Mouse (Mus musculus): ENCODE results near the gene Tiam1. TPM values are rescaled to one million over a fixed set of nuclear protein-coding genes. Genes with fewer than 3 reads are reported as not detected.

The Tiam1 gene
- total RNA-seq, 2 experiments from 2014 or later: 113 to 114 TPM

DNA sequence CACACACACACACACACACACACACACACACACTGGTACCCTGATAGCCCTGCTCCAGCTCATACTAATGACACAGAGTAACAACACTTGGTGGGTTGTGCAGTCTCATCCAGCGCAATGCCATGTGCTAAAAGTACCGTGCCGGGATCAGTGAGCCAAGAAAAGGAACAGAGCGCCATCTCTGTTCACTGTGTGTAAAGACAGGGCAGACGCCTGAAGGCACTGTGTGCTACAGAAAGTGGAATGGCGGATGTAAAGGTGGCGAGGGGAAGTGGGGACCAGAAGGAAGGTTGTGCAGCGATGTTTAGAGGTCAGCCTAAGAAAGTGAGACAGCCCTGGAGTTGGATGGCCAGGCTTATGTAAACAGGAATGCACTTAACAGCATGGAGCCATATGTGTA, 221.1 kb downstream of the Tiam1 start:
- peak in 1 of 2 experiments; percentile 30 for DNase-seq (ENCODE audit: low spot score in 2 of 2)

- peak; percentile 49 to 51 for DNase-seq (ENCODE audit: low spot score in 2 of 2)
Measured at GRCm38 (mm10) chr16:89921370-89921769, 222.2 kb downstream of the Tiam1 start.

DNA sequence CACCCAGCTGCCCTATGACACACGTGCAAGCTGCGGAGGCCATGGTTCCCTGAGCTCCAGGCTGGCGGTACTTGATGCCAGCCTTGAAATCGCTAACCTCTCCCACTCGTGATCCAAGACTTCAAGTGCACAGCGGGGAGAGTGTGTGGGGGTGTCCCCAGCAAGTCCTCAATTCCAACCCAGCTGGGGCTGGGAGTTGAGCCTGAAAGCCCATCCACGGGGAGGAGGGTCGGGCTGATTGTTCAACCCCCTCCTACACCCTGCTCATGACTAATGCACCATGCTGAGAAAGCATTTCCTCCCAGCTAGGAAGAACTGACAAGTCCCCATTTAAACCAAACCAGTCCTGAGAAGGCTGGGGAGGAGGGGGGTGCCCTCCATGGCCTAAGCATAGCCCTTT, 223.2 kb downstream of the Tiam1 start:
- DNase-seq (ENCODE audit: low spot score in 2 of 2): no peak

- no peak for DNase-seq (ENCODE audit: low spot score in 2 of 2)
Measured at GRCm38 (mm10) chr16:89917404-89917803, 226.2 kb downstream of the Tiam1 start.

DNA sequence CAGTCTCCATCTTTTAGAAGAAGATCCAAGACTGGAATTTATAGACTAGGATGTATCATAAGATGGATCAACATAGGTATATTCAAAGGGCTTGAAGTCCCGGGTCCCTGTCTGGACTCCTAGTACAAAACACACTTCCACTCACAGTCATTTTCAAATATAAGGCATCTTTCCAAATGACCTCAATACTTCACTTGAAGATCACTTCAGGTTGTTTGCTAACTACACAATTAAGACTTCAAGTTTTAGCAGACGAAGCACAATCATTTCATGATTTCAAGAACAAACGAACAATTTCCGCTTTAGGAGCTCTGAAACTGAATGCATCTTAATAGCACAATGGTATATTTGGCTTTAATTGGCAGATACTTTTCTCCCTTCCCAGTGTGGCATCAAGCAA, 228.6 kb downstream of the Tiam1 start:
- no peak for DNase-seq (ENCODE audit: low spot score in 2 of 2)

- DNase-seq (ENCODE audit: low spot score in 2 of 2): no peak
Measured at GRCm38 (mm10) chr16:89912686-89913375, 230.7 kb downstream of the Tiam1 start.

GRCm38 (mm10) chr16:89909393-89910068, 234.0 kb downstream of the Tiam1 start:
- no peak for DNase-seq (ENCODE audit: low spot score in 2 of 2)

DNA sequence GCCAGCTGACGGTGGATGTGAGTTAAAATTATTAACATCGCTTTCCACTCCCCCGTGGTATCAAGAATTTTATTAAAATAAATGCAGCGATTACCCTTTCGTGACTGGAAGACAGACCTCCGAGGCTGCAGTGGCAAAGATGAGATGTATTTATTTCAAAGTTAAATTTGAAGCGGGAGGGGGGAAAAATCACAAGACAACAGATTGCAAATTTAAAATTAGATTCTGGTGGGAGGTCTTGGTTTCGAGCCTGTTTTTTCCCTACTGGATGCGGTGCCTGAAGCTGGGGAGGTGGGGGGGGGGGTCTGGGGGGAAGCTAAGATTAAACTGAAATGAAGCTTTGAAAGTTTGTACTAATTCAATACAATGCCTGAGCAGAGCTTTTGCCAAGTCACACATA, 235.9 kb downstream of the Tiam1 start:
- DNase-seq (ENCODE audit: low spot score in 2 of 2): no peak

GRCm38 (mm10) chr16:89906909-89907308, 236.7 kb downstream of the Tiam1 start:
- no peak for DNase-seq (ENCODE audit: low spot score in 2 of 2)

- no peak for DNase-seq (ENCODE audit: low spot score in 2 of 2)
Measured at GRCm38 (mm10) chr16:89905730-89906305, 237.8 kb downstream of the Tiam1 start.

DNA sequence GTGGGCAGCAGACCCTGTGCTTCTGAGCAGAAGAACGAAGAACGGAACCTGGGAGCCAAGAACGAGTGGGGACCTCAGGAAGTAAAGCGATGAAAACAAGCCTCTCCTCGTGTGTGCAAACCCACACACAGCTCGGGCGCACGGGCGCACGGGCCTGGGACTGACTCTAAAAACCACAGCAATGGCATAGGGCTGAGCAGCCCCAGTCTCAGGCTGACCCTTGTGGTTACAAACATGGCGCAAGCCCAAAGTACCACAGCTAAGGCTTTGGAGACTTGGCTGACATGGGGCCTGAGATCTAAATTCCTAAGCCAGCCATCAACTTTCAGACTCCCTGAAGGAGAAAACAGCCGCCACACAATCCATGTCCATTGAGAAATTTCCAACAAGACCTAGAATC, 239.4 kb downstream of the Tiam1 start:
- DNase-seq (ENCODE audit: low spot score in 2 of 2): no peak

GRCm38 (mm10) chr16:89902578-89903304, 240.8 kb downstream of the Tiam1 start:
- DNase-seq (ENCODE audit: low spot score in 2 of 2): no peak

- no peak for DNase-seq (ENCODE audit: low spot score in 2 of 2)
Measured at GRCm38 (mm10) chr16:89900681-89901080, 242.9 kb downstream of the Tiam1 start.

GRCm38 (mm10) chr16:89899192-89899591, 244.4 kb downstream of the Tiam1 start:
- peak in 1 of 2 experiments; percentile 48 for DNase-seq (ENCODE audit: low spot score in 2 of 2)

- DNase-seq (ENCODE audit: low spot score in 2 of 2): no peak
Measured at GRCm38 (mm10) chr16:89898299-89898625, 245.3 kb downstream of the Tiam1 start.

GRCm38 (mm10) chr16:89897547-89898298, 245.8 kb downstream of the Tiam1 start:
- peak; percentile 65 to 72 for DNase-seq (ENCODE audit: low spot score in 2 of 2)

- DNase-seq (ENCODE audit: low spot score in 2 of 2): peak in 1 of 2 experiments; percentile 33
Measured at GRCm38 (mm10) chr16:89896885-89897546, 246.6 kb downstream of the Tiam1 start.

- peak in 1 of 2 experiments; percentile 41 for DNase-seq (ENCODE audit: low spot score in 2 of 2)
Measured at GRCm38 (mm10) chr16:89896392-89896791, 247.2 kb downstream of the Tiam1 start.

DNA sequence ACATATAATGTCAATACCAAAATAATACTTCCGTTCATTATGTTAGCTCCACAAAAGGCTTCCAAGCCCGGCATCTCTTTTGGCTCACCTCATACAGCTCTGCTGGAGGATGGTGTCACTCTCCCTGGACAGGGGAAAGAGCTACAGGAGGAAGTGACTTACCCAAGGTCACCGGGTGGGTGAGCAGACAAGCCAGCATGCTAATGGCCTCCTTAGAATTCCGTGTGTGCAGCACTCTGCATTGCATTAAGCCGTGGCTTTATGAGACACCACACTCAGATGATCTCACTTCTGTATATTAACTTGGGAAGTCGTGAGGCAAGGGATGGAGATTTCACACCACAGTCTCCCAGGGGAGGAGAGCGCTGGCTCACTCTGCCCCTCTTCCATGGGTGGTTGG, 248.3 kb downstream of the Tiam1 start:
- DNase-seq (ENCODE audit: low spot score in 2 of 2): no peak

- DNase-seq (ENCODE audit: low spot score in 2 of 2): no peak
Measured at GRCm38 (mm10) chr16:89894816-89895215, 248.8 kb downstream of the Tiam1 start.

Measured in left cerebral cortex, adult 18-20 months (tissue).